Mouse (Mus musculus) ES-Bruce4 (cell line): ENCODE data around the gene Ms4a4c.
"Not testable (repeated sequence)": the region's sequence is repeated elsewhere in the genome, so short reads cannot be mapped to it uniquely, and the experiment has no call there.

Experiments used
- EP300 ChIP-seq: IDR thresholded peaks from 2 replicates; pipeline ENCODE4 v1.6.1; 2011; ENCODE audit warnings: low read depth, low read length; ENCODE audit not compliant: insufficient read depth
- POLR2A ChIP-seq: IDR thresholded peaks from one replicate; pipeline ENCODE4 v1.8.1; 2011; ENCODE audit warnings: low read length; ENCODE audit not compliant: insufficient read depth

GRCm38 (mm10) chr19:11459041-11459440 lies 54.5 kb downstream of the Ms4a4c start:
- not testable (repeated sequence) for TF ChIP-seq POLR2A, EP300
